Mouse (Mus musculus): Measurements from ENCODE around the gene Dicer1. TPM values are rescaled to one million over a fixed set of nuclear protein-coding genes. Genes with fewer than 3 reads are reported as not detected.

Gene Dicer1
- polyA plus RNA-seq, 1 experiment from 2014 or later = 10.5 TPM

- H3K4me1 ChIP-seq (replicated peaks) = no peaks in the 10 kb centered on the region
- H3K9me3 ChIP-seq (replicated peaks) = no peaks in the 10 kb centered on the region
- ATAC-seq (ENCODE audit: insufficient read depth) = no peak
Measured at GRCm38 (mm10) chr12:104650510-104651260, 101.1 kb downstream of the Dicer1 start.

GRCm38 (mm10) chr12:104648366-104648765 is 103.4 kb downstream of the Dicer1 start:
- 63% methylated on average over 6 of the region's 6 CpGs for WGBS (ENCODE audit: insufficient replicate concordance)
- ATAC-seq (ENCODE audit: insufficient read depth) = no peak
- H3K27me3 ChIP-seq = no peaks in the 10 kb centered on the region

More at GRCm38 (mm10) chr12:104650510-104651260, 101.1 kb downstream of the Dicer1 start:
- Histone ChIP-seq H3K36me3 (replicated peaks) (no peaks in the 10 kb centered on the region), H3K4me3 (replicated peaks) (no peak overlapping the region), H3K9ac (no peak overlapping the region), H3K4me2 (no peak overlapping the region), H3K27ac (replicated peaks) (no peak overlapping the region), H3K27me3 (no peaks in the 10 kb centered on the region)
- WGBS (ENCODE audit: insufficient replicate concordance) = 61% methylated on average over 14 of the region's 14 CpGs

GRCm38 (mm10) chr12:104642337-104642736 is 109.4 kb downstream of the Dicer1 start:
- 41% methylated on average over 7 of the region's 7 CpGs for WGBS (ENCODE audit: insufficient replicate concordance)
- ATAC-seq (ENCODE audit: insufficient read depth) = no peak
- peaks cover 21% of the 10 kb centered on the region for H3K27me3 ChIP-seq
- no peaks in the 10 kb centered on the region for H3K9me3 ChIP-seq (replicated peaks)
- no peak overlapping the region for H3K27ac ChIP-seq (replicated peaks)
- H3K9ac ChIP-seq = no peak overlapping the region
- H3K36me3 ChIP-seq (replicated peaks) = no peaks in the 10 kb centered on the region
- no peak overlapping the region for H3K4me3 ChIP-seq (replicated peaks)
- H3K4me2 ChIP-seq = no peak overlapping the region
- no peaks in the 10 kb centered on the region for H3K4me1 ChIP-seq (replicated peaks)

More at GRCm38 (mm10) chr12:104648366-104648765, 103.4 kb downstream of the Dicer1 start:
- Histone ChIP-seq H3K9ac (no peak overlapping the region), H3K36me3 (replicated peaks) (no peaks in the 10 kb centered on the region), H3K9me3 (replicated peaks) (no peaks in the 10 kb centered on the region), H3K4me1 (replicated peaks) (no peaks in the 10 kb centered on the region), H3K27ac (replicated peaks) (no peak overlapping the region), H3K4me2 (no peak overlapping the region), H3K4me3 (replicated peaks) (no peak overlapping the region)

GRCm38 (mm10) chr12:104640934-104641333 is 110.8 kb downstream of the Dicer1 start:
- ATAC-seq (ENCODE audit: insufficient read depth) = no peak

GRCm38 (mm10) chr12:104638156-104638555 is 113.6 kb downstream of the Dicer1 start:
- Histone ChIP-seq H3K27me3 (peaks cover 42% of the 10 kb centered on the region), H3K9me3 (replicated peaks) (no peaks in the 10 kb centered on the region), H3K4me3 (replicated peaks) (no peak overlapping the region), H3K36me3 (replicated peaks) (no peaks in the 10 kb centered on the region), H3K27ac (replicated peaks) (no peak overlapping the region), H3K4me1 (replicated peaks) (no peaks in the 10 kb centered on the region), H3K4me2 (no peak overlapping the region), H3K9ac (no peak overlapping the region)
- no peak for ATAC-seq (ENCODE audit: insufficient read depth)
- WGBS (ENCODE audit: insufficient replicate concordance) = 26% methylated on average over 8 of the region's 8 CpGs

More at GRCm38 (mm10) chr12:104640934-104641333, 110.8 kb downstream of the Dicer1 start:
- Histone ChIP-seq H3K9me3 (replicated peaks) (no peaks in the 10 kb centered on the region), H3K27me3 (peaks cover 35% of the 10 kb centered on the region), H3K36me3 (replicated peaks) (no peaks in the 10 kb centered on the region), H3K27ac (replicated peaks) (no peak overlapping the region), H3K4me1 (replicated peaks) (no peaks in the 10 kb centered on the region), H3K9ac (no peak overlapping the region), H3K4me2 (no peak overlapping the region), H3K4me3 (replicated peaks) (no peak overlapping the region)
- 58% methylated on average over 1 of the region's 1 CpGs for WGBS (ENCODE audit: insufficient replicate concordance)

Other genes starting within 250 kb of the Dicer1 start
- 0.47 and 0.71 TPM in 2 replicates for gene Clmn, start 113.1 kb upstream of the Dicer1 start, polyA plus RNA-seq (2015; fragmentation: Nextera tagmentation; extraction: Ambion mirVana)

All from liver, embryonic 15.5 days (tissue).